Mouse (Mus musculus) limb, embryonic 13.5 days (tissue): ENCODE results near the gene Pcdh8. TPM values are rescaled to one million over a fixed set of nuclear protein-coding genes. Genes with fewer than 3 reads are reported as not detected.

Source experiments
- ATAC-seq: fragments of 200-750 bp; cut with Nextera tagmentation; 2 replicates; pipeline ENCODE4 v1.8.0; 2017; ENCODE audit warnings: low read depth, moderate number of reproducible peaks, moderate TSS enrichment; ENCODE audit not compliant: low FRiP score
- H3K27ac ChIP-seq: fragments of 300-500 bp; sonication (generic); 2 replicates; pipeline ENCODE4 v1.5.1; 2015; ENCODE audit warnings: inconsistent platforms, mild to moderate bottlenecking, moderate library complexity
- H3K27me3 ChIP-seq: fragments of 300-500 bp; sonication (generic); 2 replicates; pipeline ENCODE4 v1.6.1; 2015; ENCODE audit warnings: mild to moderate bottlenecking, inconsistent platforms
- H3K36me3 ChIP-seq: fragments of 300-500 bp; sonication (generic); 2 replicates; pipeline ENCODE4 v1.6.1; 2015; ENCODE audit warnings: inconsistent platforms, mild to moderate bottlenecking, moderate library complexity
- H3K4me1 ChIP-seq: fragments of 300-500 bp; sonication (generic); 2 replicates; pipeline ENCODE4 v1.6.1; 2015; ENCODE audit warnings: inconsistent platforms
- H3K4me2 ChIP-seq: fragments of 300-500 bp; sonication (generic); replicated peaks from 2 replicates; pipeline ENCODE4 v1.6.1; 2015; ENCODE audit warnings: inconsistent platforms, mild to moderate bottlenecking, moderate library complexity
- H3K4me3 ChIP-seq: fragments of 300-500 bp; sonication (generic); 2 replicates; pipeline ENCODE4 v1.5.1; 2015; ENCODE audit warnings: moderate library complexity, mild to moderate bottlenecking, inconsistent platforms
- H3K9ac ChIP-seq: fragments of 300-500 bp; sonication (generic); 2 replicates; pipeline ENCODE4 v1.6.1; 2015; ENCODE audit warnings: mild to moderate bottlenecking, inconsistent platforms
- H3K9me3 ChIP-seq: fragments of 300-500 bp; sonication (generic); 2 replicates; pipeline ENCODE4 v1.6.1; 2016; ENCODE audit warnings: inconsistent platforms
- WGBS: fragments of 180-500 bp; shearing (Covaris S2); methylation state at CpG from one replicate; pipeline ENCODE4 v1.1.7; 2015; 5-methylcytosine and 5-hydroxymethylcytosine counted together
- polyA plus RNA-seq: library from polyadenylated mRNA; unstranded; fragments of >200 nt; fragmentation: Nextera tagmentation; extraction: Ambion mirVana; gene quantifications from 2 replicates; pipeline ENCODE4 v1.2.1, GENCODE M21; 2015

Pcdh8 gene
- 4.8 TPM in 2 replicates for polyA plus RNA-seq

GRCm38 (mm10) chr14:79771094-79771535 is at the start of gene Pcdh8:
Pcdh8 (minus strand) TSS chr14:79771312.
- no peaks in the 10 kb centered on the region for H3K36me3 ChIP-seq
- peak within 1 kb of the TSS; percentile 46; the same call in 1 of the 2 replicates for H3K9ac ChIP-seq
- no peak within 1 kb of the TSS for H3K27ac ChIP-seq
- H3K4me3 ChIP-seq, result peak within 1 kb of the TSS; percentile 45
- H3K9me3 ChIP-seq, result no peaks in the 10 kb centered on the region
- ATAC-seq, result peak; percentile 92
- H3K4me1 ChIP-seq, result peaks cover 52% of the 10 kb centered on the region
- peaks cover 97% of the 10 kb centered on the region for H3K27me3 ChIP-seq
- H3K4me2 ChIP-seq, result peak within 1 kb of the TSS; percentile 78
- under 1% methylated on average over 30 of the region's 30 CpGs for WGBS

- no peak overlapping the region for H3K4me3 ChIP-seq
- H3K9me3 ChIP-seq, result no peaks in the 10 kb centered on the region
- H3K9ac ChIP-seq, result no peak overlapping the region
- H3K27ac ChIP-seq, result no peak overlapping the region
- ATAC-seq, result no peak
- peak overlapping the region; percentile 19 for H3K4me2 ChIP-seq
- 60% methylated on average over 8 of the region's 8 CpGs for WGBS
- 0 out of 2 replicates have a peak, but pooled peaks cover 4% of the 10 kb centered on the region for H3K27me3 ChIP-seq
- 0 out of 2 replicates have a peak, but pooled peaks cover 8% of the 10 kb centered on the region for H3K4me1 ChIP-seq
- H3K36me3 ChIP-seq, result no peaks in the 10 kb centered on the region
Observed at GRCm38 (mm10) chr14:79814709-79815108, 43.6 kb upstream of the Pcdh8 start.

GRCm38 (mm10) chr14:79814084-79814483 is 43.0 kb upstream of the Pcdh8 start:
- 0 out of 2 replicates have a peak, but pooled peaks cover 4% of the 10 kb centered on the region for H3K27me3 ChIP-seq
- no peak overlapping the region for H3K4me2 ChIP-seq
- H3K36me3 ChIP-seq, result no peaks in the 10 kb centered on the region
- no peaks in the 10 kb centered on the region for H3K9me3 ChIP-seq
- no peak overlapping the region for H3K9ac ChIP-seq
- H3K4me1 ChIP-seq, result 0 out of 2 replicates have a peak, but pooled peaks cover 8% of the 10 kb centered on the region
- no peak for ATAC-seq
- no peak overlapping the region for H3K4me3 ChIP-seq
- 37% methylated on average over 1 of the region's 1 CpGs for WGBS
- H3K27ac ChIP-seq, result no peak overlapping the region

- H3K4me1 ChIP-seq, result peaks cover 16% of the 10 kb centered on the region
- H3K27me3 ChIP-seq, result peaks cover 22% of the 10 kb centered on the region
- ATAC-seq, result no peak
- H3K4me3 ChIP-seq, result no peak overlapping the region
- no peaks in the 10 kb centered on the region for H3K36me3 ChIP-seq
- H3K27ac ChIP-seq, result no peak overlapping the region
- H3K9me3 ChIP-seq, result no peaks in the 10 kb centered on the region
- H3K9ac ChIP-seq, result no peak overlapping the region
- 64% methylated on average over 8 of the region's 8 CpGs for WGBS
- no peak overlapping the region for H3K4me2 ChIP-seq
Observed at GRCm38 (mm10) chr14:79793179-79793578, 22.1 kb upstream of the Pcdh8 start.

- H3K27ac ChIP-seq, result no peak overlapping the region; the same call in 1 of the 2 replicates
- H3K9me3 ChIP-seq, result no peaks in the 10 kb centered on the region
- peak; percentile 87 for ATAC-seq
- no peaks in the 10 kb centered on the region for H3K36me3 ChIP-seq
- peaks cover 31% of the 10 kb centered on the region for H3K27me3 ChIP-seq
- no peak overlapping the region for H3K4me2 ChIP-seq
- peaks cover 16% of the 10 kb centered on the region for H3K4me1 ChIP-seq
- 7% methylated on average over 4 of the region's 4 CpGs for WGBS
- no peak overlapping the region for H3K9ac ChIP-seq
- no peak overlapping the region for H3K4me3 ChIP-seq
Observed at GRCm38 (mm10) chr14:79789535-79789934, 18.4 kb upstream of the Pcdh8 start.

GRCm38 (mm10) chr14:79788656-79789204 is 17.6 kb upstream of the Pcdh8 start:
- no peak overlapping the region for H3K9ac ChIP-seq
- no peak overlapping the region for H3K27ac ChIP-seq
- H3K9me3 ChIP-seq, result no peaks in the 10 kb centered on the region
- peaks cover 31% of the 10 kb centered on the region for H3K27me3 ChIP-seq
- H3K4me1 ChIP-seq, result peaks cover 16% of the 10 kb centered on the region
- WGBS, result 52% methylated on average over 2 of the region's 2 CpGs
- H3K4me3 ChIP-seq, result no peak overlapping the region
- no peaks in the 10 kb centered on the region for H3K36me3 ChIP-seq
- no peak overlapping the region for H3K4me2 ChIP-seq
- ATAC-seq, result no peak

GRCm38 (mm10) chr14:79787918-79788317 is 16.8 kb upstream of the Pcdh8 start:
- Histone ChIP-seq H3K9ac (no peak overlapping the region), H3K27ac (no peak overlapping the region), H3K4me1 (peaks cover 16% of the 10 kb centered on the region), H3K36me3 (no peaks in the 10 kb centered on the region), H3K9me3 (no peaks in the 10 kb centered on the region), H3K4me2 (no peak overlapping the region), H3K4me3 (no peak overlapping the region), H3K27me3 (peaks cover 25% of the 10 kb centered on the region)
- 67% methylated on average over 6 of the region's 6 CpGs for WGBS
- ATAC-seq, result no peak

GRCm38 (mm10) chr14:79785400-79785799 is 14.3 kb upstream of the Pcdh8 start:
- Histone ChIP-seq H3K4me1 (peaks cover 14% of the 10 kb centered on the region), H3K27me3 (peaks cover 33% of the 10 kb centered on the region), H3K36me3 (no peaks in the 10 kb centered on the region), H3K27ac (no peak overlapping the region), H3K4me2 (no peak overlapping the region), H3K9me3 (no peaks in the 10 kb centered on the region), H3K4me3 (no peak overlapping the region), H3K9ac (no peak overlapping the region)
- 23% methylated on average over 4 of the region's 4 CpGs for WGBS
- no peak for ATAC-seq

- no peaks in the 10 kb centered on the region for H3K36me3 ChIP-seq
- H3K27me3 ChIP-seq, result peaks cover 72% of the 10 kb centered on the region
- no peak overlapping the region for H3K4me3 ChIP-seq
- 81% methylated on average over 1 of the region's 1 CpGs for WGBS
- H3K4me2 ChIP-seq, result no peak overlapping the region
- H3K4me1 ChIP-seq, result no peaks in the 10 kb centered on the region
- no peak for ATAC-seq
- no peak overlapping the region for H3K9ac ChIP-seq
- H3K27ac ChIP-seq, result no peak overlapping the region
- H3K9me3 ChIP-seq, result no peaks in the 10 kb centered on the region
Observed at GRCm38 (mm10) chr14:79780889-79781288, 9.8 kb upstream of the Pcdh8 start.

- WGBS, result 31% methylated on average over 6 of the region's 6 CpGs
- ATAC-seq, result no peak
- no peak overlapping the region for H3K4me3 ChIP-seq
- no peak overlapping the region for H3K9ac ChIP-seq
- peaks cover 74% of the 10 kb centered on the region for H3K27me3 ChIP-seq
- no peaks in the 10 kb centered on the region for H3K36me3 ChIP-seq
- H3K27ac ChIP-seq, result no peak overlapping the region
- H3K4me2 ChIP-seq, result no peak overlapping the region
- H3K9me3 ChIP-seq, result no peaks in the 10 kb centered on the region
- H3K4me1 ChIP-seq, result no peaks in the 10 kb centered on the region
Observed at GRCm38 (mm10) chr14:79780332-79780731, 9.2 kb upstream of the Pcdh8 start.

- WGBS, result 46% methylated on average over 4 of the region's 4 CpGs
- Histone ChIP-seq H3K27me3 (peaks cover 78% of the 10 kb centered on the region), H3K36me3 (no peaks in the 10 kb centered on the region), H3K9ac (no peak overlapping the region), H3K4me1 (no peaks in the 10 kb centered on the region), H3K4me3 (no peak overlapping the region), H3K4me2 (no peak overlapping the region), H3K9me3 (no peaks in the 10 kb centered on the region), H3K27ac (no peak overlapping the region)
- ATAC-seq, result no peak
Observed at GRCm38 (mm10) chr14:79779841-79780240, 8.7 kb upstream of the Pcdh8 start.

- H3K4me1 ChIP-seq, result peaks cover 45% of the 10 kb centered on the region
- no peak overlapping the region for H3K27ac ChIP-seq
- peak overlapping the region; percentile 32; the same call in 1 of the 2 replicates for H3K9ac ChIP-seq
- peak overlapping the region; percentile 76 for H3K4me2 ChIP-seq
- no peak for ATAC-seq
- no peaks in the 10 kb centered on the region for H3K36me3 ChIP-seq
- WGBS, result under 1% methylated on average over 44 of the region's 44 CpGs
- H3K4me3 ChIP-seq, result peak overlapping the region; percentile 43
- peaks cover 98% of the 10 kb centered on the region for H3K27me3 ChIP-seq
- H3K9me3 ChIP-seq, result no peaks in the 10 kb centered on the region
Observed at GRCm38 (mm10) chr14:79773425-79774391, 2.6 kb upstream of the Pcdh8 start.
